Mouse (Mus musculus) gastrocnemius, adult 2 months (tissue): ENCODE data around the gene Wdr37. TPM values are rescaled to one million over a fixed set of nuclear protein-coding genes. Genes with fewer than 3 reads are reported as not detected.

Experiments used
- DNase-seq: peaks from one replicate; pipeline ENCODE4 v3.0.0; 2022
- H3K27ac ChIP-seq: fragments of 200-600 bp; 2 replicates; pipeline ENCODE4 v1.8.1; 2022; ENCODE audit warnings: mild to moderate bottlenecking
- H3K4me3 ChIP-seq: fragments of 200-600 bp; 2 replicates; pipeline ENCODE4 v1.8.1; 2022; ENCODE audit warnings: mild to moderate bottlenecking, moderate library complexity
- CTCF ChIP-seq: fragments of 200-600 bp; IDR thresholded peaks from 2 replicates; pipeline ENCODE4 v1.8.1; 2022; ENCODE audit warnings: antibody characterized with exemption, mild to moderate bottlenecking, moderate library complexity
- intact Hi-C: fragments of 180-260 bp; cut with DNase I; formaldehyde crosslinking; loops from one replicate; pipeline ENCODE4 v1.15.1; 2025
- microRNA-seq: library from miRNA; unstranded; fragments of <30 nt; microRNA quantifications from one replicate; pipeline ENCODE4 v1.2.0, GENCODE M21; 2021
- total RNA-seq, 2 experiments: library from RNA; stranded (reverse); gene quantifications; 2 replicates each; pipeline ENCODE4 v1.2.3; 2021

Wdr37 gene
- total RNA-seq, 2 experiments from 2014 or later, result 24.3 to 33.1 TPM

DNA sequence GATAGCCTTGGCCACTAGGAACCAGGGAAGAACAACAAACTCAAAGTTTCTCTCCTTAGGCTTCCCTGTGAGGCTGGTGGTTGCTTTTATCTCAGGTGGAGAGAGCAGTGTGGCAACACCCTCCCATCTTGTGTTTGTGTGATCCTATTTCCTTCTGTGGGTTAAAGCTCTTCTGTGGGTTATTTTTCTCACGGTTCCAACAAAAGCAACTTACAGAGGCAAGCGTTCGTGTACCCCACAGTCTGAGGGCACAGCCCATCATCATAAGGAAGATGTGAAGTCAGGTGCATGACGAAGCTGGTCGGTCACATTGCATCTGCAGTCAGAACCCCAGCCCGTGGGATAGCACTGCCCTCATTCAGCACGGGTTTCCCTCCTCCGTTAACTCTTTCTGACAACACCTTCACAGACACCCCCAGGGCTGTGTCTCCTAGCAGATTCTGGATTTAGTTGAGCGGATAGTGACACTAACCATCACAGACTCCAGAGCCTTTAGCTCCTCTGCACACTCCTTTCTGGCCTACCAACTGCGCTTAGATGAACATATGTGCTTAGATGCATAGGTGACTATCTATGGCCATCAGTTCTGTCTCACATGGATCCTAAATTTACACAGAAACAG lies 87.9 kb downstream of the Wdr37 start:
- no peak for DNase-seq
- no peak for TF ChIP-seq CTCF
- intact Hi-C loops, result no loop called here
- H3K4me3 ChIP-seq, result no peak overlapping the region
- H3K27ac ChIP-seq, result no peak overlapping the region

- intact Hi-C loops, result no loop called here
- Histone ChIP-seq H3K27ac (no peak overlapping the region), H3K4me3 (no peak overlapping the region)
- no peak for TF ChIP-seq CTCF
- no peak for DNase-seq
These were observed 89.1 kb downstream of the Wdr37 start for GRCm38 (mm10) chr13:8782636-8783035.

DNA sequence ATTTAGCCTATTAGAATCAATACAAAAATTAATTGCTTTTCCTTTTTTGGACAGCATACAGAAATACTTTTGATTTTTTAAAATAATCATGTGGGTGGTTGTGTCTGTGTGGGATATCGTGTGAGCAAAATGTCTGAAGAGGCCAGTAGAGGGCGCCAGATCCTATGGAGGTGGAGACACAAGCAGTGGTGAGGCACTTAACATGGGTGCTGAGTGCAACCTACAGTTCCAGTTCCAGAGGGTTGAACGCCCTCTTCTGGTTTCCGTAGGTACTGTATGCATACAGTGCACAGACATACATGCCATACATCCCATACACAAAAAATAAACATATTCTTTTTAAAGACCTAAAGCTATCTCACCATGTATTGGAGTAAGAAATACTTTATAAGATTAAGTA lies 91.3 kb downstream of the Wdr37 start:
- H3K4me3 ChIP-seq, result no peak overlapping the region
- peak; percentile 22 for DNase-seq
- no peak overlapping the region for H3K27ac ChIP-seq
- intact Hi-C loops, result no loop called here
- TF ChIP-seq CTCF, result peak; percentile 62

DNA sequence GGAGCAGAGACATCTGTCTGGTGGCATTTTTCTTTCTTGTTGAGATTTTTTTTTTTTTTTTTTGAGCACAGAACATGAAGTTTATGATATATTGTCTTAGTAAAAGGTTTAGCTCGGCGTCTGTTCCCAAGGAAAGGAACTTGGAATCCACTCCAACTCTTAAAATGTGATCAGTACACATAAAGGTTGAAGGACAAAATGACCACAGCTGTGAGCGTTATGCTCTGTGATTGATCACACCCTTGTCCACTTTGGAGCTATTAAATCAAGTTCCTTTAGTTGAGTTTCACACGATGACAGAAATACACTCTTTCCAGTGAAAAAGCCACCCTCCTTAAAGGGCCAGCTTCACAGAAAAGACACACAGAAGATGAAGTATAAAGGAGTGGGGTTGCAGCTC lies 101.1 kb downstream of the Wdr37 start:
- H3K27ac ChIP-seq, result no peak overlapping the region
- intact Hi-C loops, result no loop called here

DNA sequence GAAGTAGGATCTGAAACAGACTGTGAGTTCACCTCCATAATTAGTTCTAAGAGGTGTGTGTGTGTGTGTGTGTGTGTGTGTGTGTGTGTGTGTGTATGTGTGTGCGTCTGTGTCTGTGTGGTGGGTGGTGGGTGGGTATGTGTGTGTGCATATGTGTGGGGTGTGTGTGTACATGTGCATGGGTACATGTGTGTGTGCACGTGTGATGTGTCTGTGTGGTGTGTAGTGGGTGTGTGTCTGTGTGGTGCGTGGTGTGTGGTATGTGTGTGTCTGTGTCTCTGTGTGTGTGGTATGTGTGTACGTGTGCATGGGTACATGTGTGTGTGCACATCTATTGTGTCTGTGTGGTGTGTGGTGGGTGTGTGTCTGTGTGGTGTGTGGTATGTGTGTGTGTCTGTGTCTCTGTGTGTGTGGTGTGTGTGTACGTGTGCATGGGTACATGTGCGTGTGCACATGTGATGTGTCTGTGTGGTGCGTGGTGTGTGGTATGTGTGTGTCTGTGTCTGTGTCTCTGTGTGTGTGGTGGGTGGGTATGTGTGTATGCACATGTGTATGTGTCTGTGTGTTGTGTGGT lies 102.0 kb downstream of the Wdr37 start:
- DNase-seq, result no peak
- intact Hi-C loops, result no loop called here
- TF ChIP-seq CTCF, result no peak
- Histone ChIP-seq H3K27ac (no peak overlapping the region), H3K4me3 (no peak overlapping the region)

More for the DNA sequence above, 101.1 kb downstream of the Wdr37 start:
- TF ChIP-seq CTCF, result no peak
- DNase-seq, result no peak
- H3K4me3 ChIP-seq, result no peak overlapping the region

DNA sequence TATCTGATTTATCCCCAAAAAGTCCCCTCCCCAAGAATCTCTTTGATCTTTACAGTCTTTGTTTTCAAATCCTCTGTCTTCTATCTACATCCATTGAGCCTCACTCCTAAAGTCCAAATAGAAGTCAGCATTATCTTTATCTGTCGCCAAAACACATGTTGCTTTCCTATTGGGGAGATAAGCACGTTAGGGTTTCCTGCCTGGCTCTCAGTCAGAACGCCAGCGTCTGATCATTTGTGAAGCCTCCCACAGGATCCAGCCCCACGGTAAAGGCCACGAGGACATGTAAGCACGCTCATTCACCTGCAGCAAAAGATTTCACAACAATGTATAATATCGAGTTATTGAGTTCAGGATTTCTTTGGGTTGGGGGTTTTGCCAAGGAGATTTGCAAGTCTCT lies 110.8 kb downstream of the Wdr37 start:
- intact Hi-C loops, result no loop called here
- DNase-seq, result no peak
- TF ChIP-seq CTCF, result no peak
- Histone ChIP-seq H3K27ac (no peak overlapping the region), H3K4me3 (no peak overlapping the region)

Small RNA genes within 50 kb of the gene (microRNA-seq; reads per million reads assigned to microRNA genes)
- not detected for gene Gm22750

Other genes with a start within 250 kb of the Wdr37 start
- 1 to 10 TPM; 4.7 to 7.6 TPM for gene Idi1, start 13.6 kb upstream of the Wdr37 start, total RNA-seq
- not detected for gene Gm9745, start 76.3 kb upstream of the Wdr37 start, total RNA-seq
- not detected for gene Idi2, start 81.0 kb upstream of the Wdr37 start, total RNA-seq
- gene Gtpbp4, start 124.2 kb upstream of the Wdr37 start, total RNA-seq, result 10 to 100 TPM; 39.4 to 43.7 TPM
- 10 to 100 TPM; 67.7 to 78.6 TPM for gene Larp4b, start 222.0 kb upstream of the Wdr37 start, total RNA-seq